Mouse (Mus musculus) intestine, embryonic 16.5 days (tissue): ENCODE measurements at regions not wholly inside any gene's neighbourhood (a gene's known extent, or its start where the extent isn't known, plus 50 kb on each side); places are given as distances from the start of the nearest gene placed in this dataset.
"Not testable (repeated sequence)": the region's sequence is repeated elsewhere in the genome, so short reads cannot be mapped to it uniquely, and the experiment has no call there.

Experiments used
- ATAC-seq: fragments of 200-750 bp; cut with Nextera tagmentation; 2 replicates; pipeline ENCODE4 v1.8.0; 2017; ENCODE audit warnings: moderate TSS enrichment, moderate library complexity
- H3K27ac ChIP-seq: fragments of 300-500 bp; sonication (generic); 2 replicates; pipeline ENCODE4 v1.5.1; 2014; ENCODE audit warnings: mild to moderate bottlenecking, low read length
- H3K27me3 ChIP-seq: fragments of 300-500 bp; sonication (generic); replicated peaks from 2 replicates; pipeline ENCODE4 v1.6.1; 2014; ENCODE audit warnings: low read length, control low read depth, mixed read lengths; ENCODE audit not compliant: control insufficient read depth, insufficient read depth
- H3K36me3 ChIP-seq: fragments of 300-500 bp; sonication (generic); 2 replicates; pipeline ENCODE4 v1.6.1; 2014; ENCODE audit warnings: low read length, control low read depth; ENCODE audit not compliant: control insufficient read depth, insufficient read depth
- H3K4me1 ChIP-seq: fragments of 300-500 bp; sonication (generic); 2 replicates; pipeline ENCODE4 v1.6.1; 2014; ENCODE audit warnings: low read length, control low read depth, mixed read lengths; ENCODE audit not compliant: control insufficient read depth, insufficient read depth
- H3K4me2 ChIP-seq: fragments of 300-500 bp; sonication (generic); 2 replicates; pipeline ENCODE4 v1.6.1; 2014; ENCODE audit warnings: low read depth, low read length, control low read depth
- H3K4me3 ChIP-seq: fragments of 300-500 bp; sonication (generic); 2 replicates; pipeline ENCODE4 v1.5.1; 2014; ENCODE audit warnings: mild to moderate bottlenecking, low read length
- H3K9ac ChIP-seq: fragments of 300-500 bp; sonication (generic); 2 replicates; pipeline ENCODE4 v1.6.1; 2014; ENCODE audit warnings: low read depth, low read length
- H3K9me3 ChIP-seq: fragments of 300-500 bp; sonication (generic); 2 replicates; pipeline ENCODE4 v1.6.1; 2016; ENCODE audit warnings: low read length, control low read depth; ENCODE audit not compliant: control insufficient read depth
- WGBS: fragments of 180-500 bp; shearing (Covaris S2); extraction: QIAGEN DNeasy Blood & Tissue Kit; methylation state at CpG from one replicate; pipeline ENCODE4 v1.1.7; 2014; 5-methylcytosine and 5-hydroxymethylcytosine counted together

GRCm38 (mm10) chr5:129287481-129287880 is 190.9 kb downstream of the Adgrd1 start:
- H3K9me3 ChIP-seq: no peaks in the 10 kb centered on the region
- H3K27me3 ChIP-seq: no peaks in the 10 kb centered on the region
- ATAC-seq: no peak
- H3K9ac ChIP-seq: no peak overlapping the region
- H3K4me2 ChIP-seq: no peak overlapping the region
- no peaks in the 10 kb centered on the region for H3K36me3 ChIP-seq
- 6% methylated on average over 8 of the region's 8 CpGs for WGBS
- H3K27ac ChIP-seq: no peak overlapping the region
- no peak overlapping the region for H3K4me3 ChIP-seq
- H3K4me1 ChIP-seq: no peaks in the 10 kb centered on the region

- H3K4me3 ChIP-seq, H3K36me3 ChIP-seq, H3K4me2 ChIP-seq, H3K4me1 ChIP-seq, H3K27ac ChIP-seq, H3K27me3 ChIP-seq, H3K9me3 ChIP-seq, H3K9ac ChIP-seq, ATAC-seq: not testable (repeated sequence)
- WGBS: 69% methylated on average over 10 of the region's 10 CpGs
These were observed 196.3 kb downstream of the Adgrd1 start for GRCm38 (mm10) chr5:129292821-129293220.

- not testable (repeated sequence) for H3K4me3 ChIP-seq, H3K4me2 ChIP-seq, H3K36me3 ChIP-seq, H3K9ac ChIP-seq, H3K27ac ChIP-seq, H3K27me3 ChIP-seq, H3K4me1 ChIP-seq, H3K9me3 ChIP-seq, ATAC-seq
- WGBS: 42% methylated on average over 8 of the region's 8 CpGs
These were observed 198.5 kb downstream of the Adgrd1 start for GRCm38 (mm10) chr5:129294861-129295542.

GRCm38 (mm10) chr5:129297657-129298349 is 201.3 kb downstream of the Adgrd1 start:
- no peak for ATAC-seq
- Histone ChIP-seq H3K4me3 (no peak overlapping the region), H3K9me3 (no peaks in the 10 kb centered on the region), H3K27ac (no peak overlapping the region), H3K4me2 (no peak overlapping the region), H3K4me1 (no peaks in the 10 kb centered on the region), H3K27me3 (no peaks in the 10 kb centered on the region), H3K9ac (no peak overlapping the region), H3K36me3 (no peaks in the 10 kb centered on the region)
- WGBS: 47% methylated on average over 11 of the region's 11 CpGs

GRCm38 (mm10) chr5:129298646-129299455 is 202.2 kb upstream of the Sfswap start:
- Histone ChIP-seq H3K4me3 (no peak overlapping the region), H3K4me2 (no peak overlapping the region), H3K9me3 (no peaks in the 10 kb centered on the region), H3K27me3 (no peaks in the 10 kb centered on the region), H3K9ac (no peak overlapping the region), H3K4me1 (no peaks in the 10 kb centered on the region), H3K36me3 (no peaks in the 10 kb centered on the region), H3K27ac (no peak overlapping the region)
- 22% methylated on average over 11 of the region's 11 CpGs for WGBS
- ATAC-seq: no peak

GRCm38 (mm10) chr5:129299456-129299765 is 201.6 kb upstream of the Sfswap start:
- Histone ChIP-seq H3K27me3 (no peaks in the 10 kb centered on the region), H3K4me1 (no peaks in the 10 kb centered on the region), H3K27ac (no peak overlapping the region), H3K36me3 (no peaks in the 10 kb centered on the region), H3K4me2 (no peak overlapping the region), H3K9me3 (no peaks in the 10 kb centered on the region), H3K9ac (no peak overlapping the region), H3K4me3 (no peak overlapping the region)
- ATAC-seq: no peak
- 42% methylated on average over 2 of the region's 2 CpGs for WGBS

GRCm38 (mm10) chr5:129300423-129300822 is 200.6 kb upstream of the Sfswap start:
- H3K9ac ChIP-seq: no peak overlapping the region
- H3K4me2 ChIP-seq: no peak overlapping the region
- 89% methylated on average over 6 of the region's 6 CpGs for WGBS
- no peaks in the 10 kb centered on the region for H3K36me3 ChIP-seq
- H3K27ac ChIP-seq: no peak overlapping the region
- no peaks in the 10 kb centered on the region for H3K4me1 ChIP-seq
- H3K9me3 ChIP-seq: no peaks in the 10 kb centered on the region
- H3K4me3 ChIP-seq: no peak overlapping the region
- no peaks in the 10 kb centered on the region for H3K27me3 ChIP-seq
- ATAC-seq: no peak

- 48% methylated on average over 9 of the region's 9 CpGs for WGBS
- Histone ChIP-seq H3K9ac (no peak overlapping the region), H3K4me2 (no peak overlapping the region), H3K27me3 (no peaks in the 10 kb centered on the region), H3K27ac (no peak overlapping the region), H3K4me1 (no peaks in the 10 kb centered on the region), H3K4me3 (no peak overlapping the region), H3K36me3 (no peaks in the 10 kb centered on the region), H3K9me3 (no peaks in the 10 kb centered on the region)
- no peak for ATAC-seq
These were observed 185.4 kb upstream of the Sfswap start for GRCm38 (mm10) chr5:129315626-129316025.

- Histone ChIP-seq H3K27ac (no peak overlapping the region), H3K4me3 (no peak overlapping the region), H3K4me1 (no peaks in the 10 kb centered on the region), H3K9ac (no peak overlapping the region), H3K9me3 (no peaks in the 10 kb centered on the region), H3K36me3 (no peaks in the 10 kb centered on the region), H3K27me3 (no peaks in the 10 kb centered on the region), H3K4me2 (no peak overlapping the region)
- ATAC-seq: no peak
- 16% methylated on average over 11 of the region's 11 CpGs for WGBS
These were observed 169.9 kb upstream of the Sfswap start for GRCm38 (mm10) chr5:129331094-129331523.
